Mouse (Mus musculus): ENCODE data around the gene Shank1.

- TF ChIP-seq CTCF (conservative IDR thresholded peaks at IDR 0.05; ENCODE audit: insufficient read depth, insufficient read length, low read depth, low read length) (no peak), POLR2A (IDR thresholded peaks at IDR 0.05; ENCODE audit: low read depth, low read length) (no peak)
Observed at GRCm38 (mm10) chr7:44392341-44392740, 82.3 kb downstream of the Shank1 start.

Measured in kidney, adult 2 months (tissue).